Mouse (Mus musculus): ENCODE measurements around the gene Speg.
A peak's percentile ranks its signal among the peaks of the same experiment; 100 is the strongest.

Speg gene

GRCm38 (mm10) chr1:75374950-75375936, at the start of gene Speg:
Gene Speg (plus strand): TSS chr1:75375297.
- no peak for DNase-seq

- DNase-seq, result no peak
Observed at GRCm38 (mm10) chr1:75327461-75327860, 47.6 kb upstream of the Speg start.

GRCm38 (mm10) chr1:75331271-75331670, 43.8 kb upstream of the Speg start:
- no peak for DNase-seq

GRCm38 (mm10) chr1:75336461-75336860, 38.6 kb upstream of the Speg start:
- no peak for DNase-seq

GRCm38 (mm10) chr1:75337097-75337496, 38.0 kb upstream of the Speg start:
- DNase-seq, result no peak

GRCm38 (mm10) chr1:75338091-75338694, 36.9 kb upstream of the Speg start:
- peak; percentile 35 for DNase-seq

GRCm38 (mm10) chr1:75339337-75339736, 35.8 kb upstream of the Speg start:
- no peak for DNase-seq

- DNase-seq, result no peak
Observed at GRCm38 (mm10) chr1:75340519-75340918, 34.6 kb upstream of the Speg start.

GRCm38 (mm10) chr1:75342874-75343416, 32.2 kb upstream of the Speg start:
- DNase-seq, result peak; percentile 76

GRCm38 (mm10) chr1:75344291-75345035, 30.6 kb upstream of the Speg start:
- DNase-seq, result peak; percentile 65

- no peak for DNase-seq
Observed at GRCm38 (mm10) chr1:75345036-75345935, 29.8 kb upstream of the Speg start.

- no peak for DNase-seq
Observed at GRCm38 (mm10) chr1:75347279-75347678, 27.8 kb upstream of the Speg start.

GRCm38 (mm10) chr1:75349275-75349674, 25.8 kb upstream of the Speg start:
- DNase-seq, result no peak

GRCm38 (mm10) chr1:75357261-75357660, 17.8 kb upstream of the Speg start:
- DNase-seq, result peak; percentile 82

GRCm38 (mm10) chr1:75358009-75358408, 17.1 kb upstream of the Speg start:
- no peak for DNase-seq

- no peak for DNase-seq
Observed at GRCm38 (mm10) chr1:75359346-75359745, 15.8 kb upstream of the Speg start.

- DNase-seq, result peak; percentile 60
Observed at GRCm38 (mm10) chr1:75360112-75361031, 14.7 kb upstream of the Speg start, which contains the start of gene Des. Gene Des (plus strand): TSS chr1:75360329.

- no peak for DNase-seq
Observed at GRCm38 (mm10) chr1:75361123-75361522, 14.0 kb upstream of the Speg start.

- DNase-seq, result no peak
Observed at GRCm38 (mm10) chr1:75361750-75362149, 13.3 kb upstream of the Speg start.

- no peak for DNase-seq
Observed at GRCm38 (mm10) chr1:75363868-75364267, 11.2 kb upstream of the Speg start.

Data from kidney, postnatal 14 days (tissue).